Mouse (Mus musculus): ENCODE data around the gene Cdkl4.
A peak's percentile ranks its signal among the peaks of the same experiment; 100 is the strongest.
"Not testable (repeated sequence)": the region's sequence is repeated elsewhere in the genome, so short reads cannot be mapped to it uniquely, and the experiment has no call there.

The Cdkl4 gene

GRCm38 (mm10) chr17:80577639-80578038, at the start of gene Cdkl4:
TSS of gene Cdkl4 (minus strand) at chr17:80577813.
- DNase-seq (ENCODE audit: low spot score), result no peak

GRCm38 (mm10) chr17:80624979-80625378, 47.4 kb upstream of the Cdkl4 start:
- DNase-seq (ENCODE audit: low spot score), result no peak

GRCm38 (mm10) chr17:80621691-80622090, 44.1 kb upstream of the Cdkl4 start:
- DNase-seq (ENCODE audit: low spot score), result no peak

- DNase-seq (ENCODE audit: low spot score), result peak; percentile 32
Observed at GRCm38 (mm10) chr17:80620786-80621423, 43.3 kb upstream of the Cdkl4 start.

- DNase-seq (ENCODE audit: low spot score), result no peak
Observed at GRCm38 (mm10) chr17:80619556-80619955, 41.9 kb upstream of the Cdkl4 start.

- DNase-seq (ENCODE audit: low spot score), result no peak
Observed at GRCm38 (mm10) chr17:80618890-80619289, 41.3 kb upstream of the Cdkl4 start.

- DNase-seq (ENCODE audit: low spot score), result no peak
Observed at GRCm38 (mm10) chr17:80603806-80604205, 26.2 kb upstream of the Cdkl4 start.

- DNase-seq (ENCODE audit: low spot score), result no peak
Observed at GRCm38 (mm10) chr17:80603079-80603625, 25.5 kb upstream of the Cdkl4 start.

GRCm38 (mm10) chr17:80601371-80601770, 23.8 kb upstream of the Cdkl4 start:
- DNase-seq (ENCODE audit: low spot score), result peak; percentile 13

- no peak for DNase-seq (ENCODE audit: low spot score)
Observed at GRCm38 (mm10) chr17:80583051-80583450, 5.4 kb upstream of the Cdkl4 start.

- no peak for DNase-seq (ENCODE audit: low spot score)
Observed at GRCm38 (mm10) chr17:80579901-80580300, 2.3 kb upstream of the Cdkl4 start.

GRCm38 (mm10) chr17:80579089-80579488, 1.5 kb upstream of the Cdkl4 start:
- DNase-seq (ENCODE audit: low spot score), result no peak

- no peak for DNase-seq (ENCODE audit: low spot score)
Observed at GRCm38 (mm10) chr17:80578041-80578440, 428 bp upstream of the Cdkl4 start.

- DNase-seq (ENCODE audit: low spot score), result peak; percentile 22
Observed at GRCm38 (mm10) chr17:80577214-80577613, 399 bp downstream of the Cdkl4 start.

- no peak for DNase-seq (ENCODE audit: low spot score)
Observed at GRCm38 (mm10) chr17:80575008-80575407, 2.6 kb downstream of the Cdkl4 start.

- no peak for DNase-seq (ENCODE audit: low spot score)
Observed at GRCm38 (mm10) chr17:80574471-80574965, 3.1 kb downstream of the Cdkl4 start.

- DNase-seq (ENCODE audit: low spot score), result no peak
Observed at GRCm38 (mm10) chr17:80572187-80572935, 5.3 kb downstream of the Cdkl4 start.

GRCm38 (mm10) chr17:80571460-80571859, 6.2 kb downstream of the Cdkl4 start:
- no peak for DNase-seq (ENCODE audit: low spot score)

- not testable (repeated sequence) for DNase-seq (ENCODE audit: low spot score)
Observed at GRCm38 (mm10) chr17:80569718-80570117, 7.9 kb downstream of the Cdkl4 start.

GRCm38 (mm10) chr17:80568842-80569601, 8.6 kb downstream of the Cdkl4 start:
- no peak for DNase-seq (ENCODE audit: low spot score)

GRCm38 (mm10) chr17:80568441-80568840, 9.2 kb downstream of the Cdkl4 start:
- DNase-seq (ENCODE audit: low spot score), result no peak

GRCm38 (mm10) chr17:80564611-80564924, 13.0 kb downstream of the Cdkl4 start:
- no peak for DNase-seq (ENCODE audit: low spot score)
